Mouse (Mus musculus) stomach, embryonic 16.5 days (tissue): ENCODE measurements at regions not wholly inside any gene's neighbourhood (a gene's known extent, or its start where the extent isn't known, plus 50 kb on each side); places are given as distances from the start of the nearest gene placed in this dataset.

Experiments used
- ATAC-seq: fragments of 200-750 bp; cut with Nextera tagmentation; 2 replicates; pipeline ENCODE4 v1.8.0; 2017; ENCODE audit warnings: moderate number of reproducible peaks, moderate TSS enrichment; ENCODE audit not compliant: insufficient read depth, low FRiP score
- H3K27ac ChIP-seq: fragments of 300-500 bp; sonication (generic); 2 replicates; pipeline ENCODE4 v1.5.1; 2014; ENCODE audit warnings: low read length
- H3K27me3 ChIP-seq: fragments of 300-500 bp; sonication (generic); 2 replicates; pipeline ENCODE4 v1.6.1; 2014; ENCODE audit warnings: low read length, control low read depth, mixed read lengths; ENCODE audit not compliant: control insufficient read depth, insufficient read depth
- H3K36me3 ChIP-seq: fragments of 300-500 bp; sonication (generic); 2 replicates; pipeline ENCODE4 v1.6.1; 2014; ENCODE audit warnings: low read length; ENCODE audit not compliant: control insufficient read depth, insufficient read depth
- H3K4me1 ChIP-seq: fragments of 300-500 bp; sonication (generic); 2 replicates; pipeline ENCODE4 v1.6.1; 2014; ENCODE audit warnings: low read length, control low read depth, mixed read lengths; ENCODE audit not compliant: control insufficient read depth, insufficient read depth
- H3K4me2 ChIP-seq: fragments of 300-500 bp; sonication (generic); 2 replicates; pipeline ENCODE4 v1.6.1; 2014; ENCODE audit warnings: low read depth, low read length, mixed read lengths
- H3K4me3 ChIP-seq: fragments of 300-500 bp; sonication (generic); replicated peaks from 2 replicates; pipeline ENCODE4 v1.5.1; 2014; ENCODE audit warnings: mild to moderate bottlenecking, low read length
- H3K9ac ChIP-seq: fragments of 300-500 bp; sonication (generic); 2 replicates; pipeline ENCODE4 v1.6.1; 2014; ENCODE audit warnings: low read length
- H3K9me3 ChIP-seq: fragments of 300-500 bp; sonication (generic); replicated peaks from 2 replicates; pipeline ENCODE4 v1.6.1; 2016; ENCODE audit warnings: low read length, control low read depth; ENCODE audit not compliant: control insufficient read depth
- WGBS: fragments of 180-500 bp; shearing (Covaris S2); extraction: QIAGEN DNeasy Blood & Tissue Kit; methylation state at CpG from one replicate; pipeline ENCODE4 v1.1.7; 2014; 5-methylcytosine and 5-hydroxymethylcytosine counted together

DNA sequence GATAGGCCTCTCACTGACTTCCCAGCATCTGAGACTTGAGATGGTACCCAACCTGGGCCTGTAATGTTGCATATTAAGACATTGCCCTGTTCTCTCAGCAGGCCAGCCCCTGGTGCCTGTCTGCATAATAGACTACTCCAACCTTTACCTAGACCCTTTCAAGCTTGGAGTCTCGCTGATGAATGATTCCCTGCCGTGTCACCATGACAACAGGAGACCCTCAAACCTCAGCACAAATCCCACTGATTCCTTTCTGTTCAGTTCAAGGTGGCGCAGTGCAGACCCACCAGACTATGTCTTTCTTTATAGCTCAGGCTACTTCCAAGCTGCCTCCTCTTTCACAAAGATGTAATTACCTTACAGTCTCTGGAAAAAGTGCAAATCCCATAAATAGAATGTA, 172.0 kb downstream of the Dcdc2c start:
- no peaks in the 10 kb centered on the region for H3K4me1 ChIP-seq
- 78% methylated on average over 3 of the region's 3 CpGs for WGBS
- no peak overlapping the region for H3K27ac ChIP-seq
- no peaks in the 10 kb centered on the region for H3K36me3 ChIP-seq
- no peak overlapping the region for H3K9ac ChIP-seq
- H3K4me3 ChIP-seq = no peak overlapping the region
- no peak for ATAC-seq
- no peaks in the 10 kb centered on the region for H3K9me3 ChIP-seq
- no peaks in the 10 kb centered on the region for H3K27me3 ChIP-seq
- no peak overlapping the region for H3K4me2 ChIP-seq

DNA sequence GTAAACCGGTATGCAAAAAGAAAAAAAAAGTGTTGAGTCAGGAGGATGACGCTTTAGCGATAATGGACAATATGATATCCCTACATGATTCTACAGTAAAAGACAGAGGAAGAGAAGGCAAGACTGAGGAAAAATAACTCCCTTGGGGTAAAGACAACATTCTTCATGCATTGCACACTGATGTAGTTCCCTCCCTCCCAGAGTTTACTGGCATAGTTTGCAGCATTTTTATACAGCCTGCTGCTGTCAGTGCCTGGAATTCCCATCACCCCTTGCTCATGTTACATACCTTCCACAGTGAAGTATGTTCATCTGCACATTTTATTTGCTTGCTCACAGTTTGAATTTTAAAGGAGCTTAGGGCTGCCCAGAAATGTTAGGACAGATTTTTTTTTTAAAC, 174.2 kb downstream of the Dcdc2c start:
- Histone ChIP-seq H3K27ac (no peak overlapping the region), H3K9ac (no peak overlapping the region), H3K9me3 (no peaks in the 10 kb centered on the region), H3K27me3 (no peaks in the 10 kb centered on the region), H3K4me2 (no peak overlapping the region), H3K36me3 (no peaks in the 10 kb centered on the region), H3K4me3 (no peak overlapping the region), H3K4me1 (no peaks in the 10 kb centered on the region)
- no peak for ATAC-seq
- 78% methylated on average over 3 of the region's 3 CpGs for WGBS

DNA sequence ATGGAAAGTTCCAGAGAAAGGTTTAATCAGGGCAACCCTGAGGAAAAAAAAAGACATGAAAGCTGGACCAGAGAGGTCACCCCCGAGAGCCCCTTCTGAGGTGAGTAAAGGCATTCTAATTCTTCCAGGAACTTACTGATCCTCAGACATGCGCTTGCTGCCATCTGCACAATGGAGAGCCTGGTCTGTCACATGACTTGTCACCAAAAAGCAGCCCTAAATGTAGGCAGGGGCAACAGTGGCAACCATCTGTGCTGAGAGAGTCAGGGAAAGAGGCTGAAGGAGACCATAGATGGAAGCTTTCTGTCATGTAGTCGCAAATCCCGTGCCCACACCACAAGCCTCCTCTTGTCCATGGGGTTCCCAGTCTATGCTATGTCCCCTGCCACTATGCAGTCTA, 174.8 kb downstream of the Dcdc2c start:
- no peaks in the 10 kb centered on the region for H3K9me3 ChIP-seq
- H3K36me3 ChIP-seq = no peaks in the 10 kb centered on the region
- no peak overlapping the region for H3K4me2 ChIP-seq
- no peak overlapping the region for H3K4me3 ChIP-seq
- no peak overlapping the region for H3K9ac ChIP-seq
- WGBS = 86% methylated on average over 4 of the region's 4 CpGs
- H3K4me1 ChIP-seq = no peaks in the 10 kb centered on the region
- no peak overlapping the region for H3K27ac ChIP-seq
- H3K27me3 ChIP-seq = no peaks in the 10 kb centered on the region
- no peak for ATAC-seq

DNA sequence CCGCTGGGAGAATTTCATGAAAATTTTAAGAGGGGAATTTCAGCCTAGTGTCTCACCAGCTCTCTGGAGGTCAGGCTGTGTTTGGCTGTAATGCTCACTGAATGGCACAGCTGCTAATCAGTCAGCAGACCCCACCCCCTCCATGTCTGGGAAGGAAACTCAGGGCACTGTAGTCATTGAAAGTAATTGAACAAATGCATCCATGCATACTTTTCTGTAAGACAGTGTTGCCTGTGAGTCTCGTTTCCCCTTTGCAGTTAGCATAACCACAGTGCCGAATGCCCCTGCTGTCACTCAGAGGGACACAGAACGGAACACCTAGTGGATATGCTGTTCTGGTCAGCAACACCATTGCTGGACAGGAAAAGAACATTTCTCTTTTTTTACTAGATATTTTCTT, 175.4 kb downstream of the Dcdc2c start:
- H3K36me3 ChIP-seq = no peaks in the 10 kb centered on the region
- no peak overlapping the region for H3K4me3 ChIP-seq
- H3K9ac ChIP-seq = no peak overlapping the region
- no peak overlapping the region for H3K4me2 ChIP-seq
- H3K27ac ChIP-seq = no peak overlapping the region
- no peak for ATAC-seq
- H3K4me1 ChIP-seq = no peaks in the 10 kb centered on the region
- no peaks in the 10 kb centered on the region for H3K9me3 ChIP-seq
- WGBS = 62% methylated on average over 4 of the region's 4 CpGs
- no peaks in the 10 kb centered on the region for H3K27me3 ChIP-seq

DNA sequence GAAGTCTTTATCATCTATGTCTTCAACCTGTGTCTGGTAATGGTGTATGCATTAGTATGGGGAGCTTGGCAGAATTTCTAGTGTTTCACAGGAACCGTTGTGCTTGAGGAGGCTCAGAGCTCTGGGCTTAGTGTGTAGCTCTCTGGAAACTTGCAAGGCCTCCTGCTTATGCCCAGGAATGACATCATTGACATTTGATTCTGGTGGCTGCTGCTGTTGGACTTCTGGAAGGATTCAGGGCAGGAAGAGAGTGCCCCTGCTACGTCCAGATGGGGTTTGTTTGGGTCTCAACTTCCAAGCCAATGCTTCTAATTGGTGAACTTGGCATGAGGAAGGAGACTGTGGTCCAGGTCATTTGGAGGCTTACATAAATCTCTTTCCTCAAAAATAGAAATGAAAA, 186.9 kb downstream of the Dcdc2c start:
- no peak for ATAC-seq
- Histone ChIP-seq H3K9me3 (no peaks in the 10 kb centered on the region), H3K4me3 (no peak overlapping the region), H3K9ac (no peak overlapping the region), H3K27me3 (no peaks in the 10 kb centered on the region), H3K4me1 (peaks cover 9% of the 10 kb centered on the region), H3K27ac (no peak overlapping the region), H3K4me2 (no peak overlapping the region), H3K36me3 (no peaks in the 10 kb centered on the region)
- WGBS = 36% methylated on average over 2 of the region's 2 CpGs

DNA sequence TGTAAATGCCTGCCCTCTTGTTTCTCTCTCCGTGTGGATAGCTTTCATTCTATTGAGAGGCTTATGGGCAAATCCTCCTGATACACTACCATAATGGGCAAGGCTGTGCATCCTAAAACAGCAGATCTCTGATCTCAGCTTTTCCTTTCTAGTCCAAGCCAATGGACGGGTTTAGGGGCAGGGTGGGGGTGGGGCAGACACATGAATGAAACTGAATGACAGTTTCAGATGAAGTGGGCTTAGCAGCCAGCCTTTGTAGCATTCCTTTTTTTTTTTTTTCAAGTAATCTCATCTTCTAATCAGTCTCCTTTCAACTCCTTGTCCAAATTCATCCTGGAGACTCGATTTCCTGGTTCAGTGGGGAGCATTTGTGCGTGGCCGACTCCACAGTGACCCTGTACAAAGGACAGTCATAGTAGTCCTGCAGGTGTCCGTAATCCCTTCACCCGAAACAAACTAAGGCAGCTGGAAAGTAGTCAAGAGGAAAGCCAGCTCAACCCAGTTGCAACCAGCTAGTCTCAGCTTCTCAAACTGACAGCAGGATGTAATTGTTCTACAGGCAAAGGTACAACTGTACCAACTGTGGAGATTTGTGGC, 193.4 kb downstream of the Dcdc2c start:
- ATAC-seq = no peak
- no peaks in the 10 kb centered on the region for H3K36me3 ChIP-seq

DNA sequence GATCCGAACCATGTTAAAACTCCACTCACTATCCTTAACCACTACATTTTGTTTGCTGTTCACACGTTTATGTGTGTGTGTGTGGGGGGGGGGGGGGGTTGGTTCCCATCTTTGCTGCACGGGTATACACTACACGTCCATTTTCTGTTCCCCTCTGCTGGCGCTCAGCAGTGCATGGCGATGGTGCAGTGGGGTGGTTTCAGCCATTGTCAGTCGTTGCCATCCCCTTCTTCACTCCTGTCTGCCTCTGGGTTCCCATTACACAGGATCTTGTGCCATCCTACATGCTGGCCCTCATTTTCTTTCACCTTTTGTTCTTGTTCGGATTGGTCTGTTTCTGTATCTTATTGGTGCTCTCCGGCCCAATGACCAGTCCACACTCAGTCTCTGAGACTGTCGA, 194.4 kb downstream of the Dcdc2c start:
- ATAC-seq = no peak
- no peaks in the 10 kb centered on the region for H3K9me3 ChIP-seq
- H3K4me2 ChIP-seq = no peak overlapping the region
- WGBS = 90% methylated on average over 10 of the region's 10 CpGs
- H3K27ac ChIP-seq = no peak overlapping the region
- H3K4me1 ChIP-seq = no peaks in the 10 kb centered on the region
- H3K9ac ChIP-seq = no peak overlapping the region
- no peaks in the 10 kb centered on the region for H3K27me3 ChIP-seq
- H3K4me3 ChIP-seq = no peak overlapping the region
- no peaks in the 10 kb centered on the region for H3K36me3 ChIP-seq

More for the DNA sequence above, 193.4 kb downstream of the Dcdc2c start:
- Histone ChIP-seq H3K27me3 (no peaks in the 10 kb centered on the region), H3K4me1 (no peaks in the 10 kb centered on the region), H3K4me3 (no peak overlapping the region), H3K9ac (no peak overlapping the region), H3K27ac (no peak overlapping the region), H3K9me3 (no peaks in the 10 kb centered on the region), H3K4me2 (no peak overlapping the region)
- WGBS = 52% methylated on average over 7 of the region's 7 CpGs

DNA sequence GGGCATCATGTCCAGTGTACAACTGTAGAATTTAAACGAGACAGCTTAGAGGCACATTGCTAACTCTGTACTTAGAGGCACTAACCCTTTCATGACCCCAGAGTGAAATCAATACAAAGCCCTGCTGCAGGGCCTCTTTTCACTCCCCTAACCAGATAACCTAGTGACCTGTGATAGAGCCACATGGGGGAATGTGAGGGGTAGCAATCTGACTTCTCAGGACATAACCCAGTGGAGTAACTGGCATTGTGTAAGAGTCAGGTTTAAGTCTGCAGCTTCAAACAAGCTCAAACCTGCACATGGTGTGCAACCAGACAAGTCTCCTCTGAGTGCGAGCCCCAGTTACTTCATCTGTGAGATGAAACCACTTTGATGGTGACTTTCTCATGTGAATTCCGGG, 199.1 kb downstream of the Dcdc2c start:
- no peak overlapping the region for H3K4me2 ChIP-seq
- ATAC-seq = no peak
- 35% methylated on average over 3 of the region's 3 CpGs for WGBS
- no peaks in the 10 kb centered on the region for H3K9me3 ChIP-seq
- H3K36me3 ChIP-seq = no peaks in the 10 kb centered on the region
- no peak overlapping the region for H3K9ac ChIP-seq
- no peak overlapping the region for H3K4me3 ChIP-seq
- no peaks in the 10 kb centered on the region for H3K27me3 ChIP-seq
- no peaks in the 10 kb centered on the region for H3K4me1 ChIP-seq
- H3K27ac ChIP-seq = no peak overlapping the region

DNA sequence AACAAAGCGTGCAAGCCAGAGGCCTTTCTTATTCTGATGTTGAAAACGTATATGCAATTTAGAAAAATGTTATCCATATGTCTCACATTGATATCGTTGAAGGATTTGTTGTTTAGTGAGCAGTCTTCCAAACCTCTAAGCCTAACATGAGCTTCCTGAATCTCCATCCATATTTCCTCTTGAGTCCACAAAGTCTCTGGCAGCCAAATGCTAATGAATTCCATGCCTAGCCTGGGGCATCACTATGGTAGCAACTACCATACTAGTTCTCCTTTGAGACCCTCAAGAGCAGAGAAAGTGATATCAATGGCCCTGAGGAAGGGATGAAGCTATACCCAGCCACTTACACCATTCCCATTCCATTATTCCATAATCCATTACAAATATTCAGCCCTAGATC, 199.6 kb downstream of the Dcdc2c start:
- H3K27me3 ChIP-seq = no peaks in the 10 kb centered on the region
- no peak overlapping the region for H3K4me2 ChIP-seq
- no peaks in the 10 kb centered on the region for H3K4me1 ChIP-seq
- no peak overlapping the region for H3K27ac ChIP-seq
- H3K9me3 ChIP-seq = no peaks in the 10 kb centered on the region
- H3K36me3 ChIP-seq = no peaks in the 10 kb centered on the region
- 72% methylated on average over 3 of the region's 3 CpGs for WGBS
- H3K4me3 ChIP-seq = no peak overlapping the region
- H3K9ac ChIP-seq = no peak overlapping the region
- no peak for ATAC-seq

DNA sequence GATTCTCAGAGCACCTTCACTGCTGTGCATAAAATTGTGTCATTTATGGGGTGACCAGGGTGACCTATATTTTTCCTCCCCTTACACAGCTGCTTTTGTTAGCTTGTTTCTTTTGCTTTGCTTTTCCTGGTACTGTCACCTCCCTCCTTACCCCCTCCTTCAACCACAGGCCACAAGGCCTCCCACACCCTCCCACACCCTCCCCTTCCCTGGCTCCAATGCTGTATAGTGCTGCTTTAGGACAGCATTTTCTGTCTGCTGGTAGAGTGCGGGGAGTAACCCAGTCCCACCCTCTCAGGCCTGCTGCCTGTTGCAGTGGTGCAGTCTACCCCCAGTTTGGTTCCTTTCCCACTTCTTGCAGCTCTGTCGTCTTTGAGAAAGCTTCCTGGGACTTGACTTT, 209.5 kb downstream of the Dcdc2c start:
- Histone ChIP-seq H3K27ac (no peak overlapping the region), H3K4me3 (no peak overlapping the region), H3K4me1 (no peaks in the 10 kb centered on the region), H3K27me3 (no peaks in the 10 kb centered on the region), H3K9me3 (no peaks in the 10 kb centered on the region), H3K36me3 (no peaks in the 10 kb centered on the region), H3K9ac (no peak overlapping the region), H3K4me2 (no peak overlapping the region)
- 62% methylated on average over 2 of the region's 2 CpGs for WGBS
- ATAC-seq = no peak
